Comparison of ENCODE assay signal across 8 mouse cellular contexts in genomic region chr3:88023192-88024074, GRCm38 (mm10). TPM values are rescaled to one million over a fixed set of nuclear protein-coding genes. Genes with fewer than 3 reads are reported as not detected.
A peak's percentile ranks its signal among the peaks of the same experiment; 100 is the strongest.
DNase-seq lines count a peak whose midpoint lies in the region; ATAC-seq lines count a peak whose summit lies in the region.

No protein-coding gene starts in this region.

- no peak for DNase-seq in heart, adult 9 months (ENCODE audit: low spot score in 2 of 2)
- DNase-seq in CD4-positive, CD25-positive, alpha-beta regulatory T cell, adult 2 months (ENCODE audit: low read depth, low spot score), result peak; percentile 26
- peak; percentile 42 for DNase-seq in embryonic facial prominence, embryonic 11.5 days (ENCODE audit: low spot score)
- DNase-seq in midbrain, embryonic 14.5 days, result peak; percentile 66
- DNase-seq in layer of hippocampus, adult 9-10 months (ENCODE audit: low spot score), result no peak
- no peak for DNase-seq in adrenal gland, adult 8-10 months

- ATAC-seq in heart, embryonic 11.5 days (replicated peaks; ENCODE audit: insufficient number of reproducible peaks, low FRiP score, low TSS enrichment), result no peak; the same call in 1 of the 2 replicates
- ATAC-seq in embryonic facial prominence, embryonic 11.5 days (replicated peaks; ENCODE audit: insufficient number of reproducible peaks, low FRiP score, low TSS enrichment, low read depth), result peak; percentile 66
- peak; percentile 41 for ATAC-seq in inflammation-experienced regulatory T-cells, adult 6 months
- peak; percentile 55; the same call in 1 of the 2 replicates for ATAC-seq in midbrain, embryonic 14.5 days (ENCODE audit: low FRiP score, low TSS enrichment)

- H3K9ac ChIP-seq in heart, embryonic 11.5 days (ENCODE audit: low read depth, low read length), result peak overlapping the region; percentile 23; the same call in 1 of the 2 replicates
- peak overlapping the region; percentile 25 for H3K9ac ChIP-seq in embryonic facial prominence, embryonic 11.5 days (replicated peaks; ENCODE audit: low read length)
- H3K9ac ChIP-seq in midbrain, embryonic 14.5 days (replicated peaks; ENCODE audit: low read length), result peak overlapping the region; percentile 51

- H3K36me3 ChIP-seq in heart, embryonic 11.5 days (ENCODE audit: control insufficient read depth, insufficient read depth, low read length), result no peaks in the 10 kb centered on the region
- no peaks in the 10 kb centered on the region for H3K36me3 ChIP-seq in embryonic facial prominence, embryonic 11.5 days (replicated peaks; ENCODE audit: control insufficient read depth, insufficient read depth, low read depth, low read length)
- H3K36me3 ChIP-seq in midbrain, embryonic 14.5 days (ENCODE audit: control insufficient read depth, insufficient read depth, low read length), result no peaks in the 10 kb centered on the region

- H3K4me3 ChIP-seq in heart, embryonic 11.5 days (ENCODE audit: low read depth, low read length), result peak overlapping the region; percentile 46
- H3K4me3 ChIP-seq in embryonic facial prominence, embryonic 11.5 days (ENCODE audit: low read depth, low read length), result peak overlapping the region; percentile 51
- peak overlapping the region; percentile 51 for H3K4me3 ChIP-seq in midbrain, embryonic 14.5 days (replicated peaks; ENCODE audit: low read depth, low read length)

- under 1% methylated on average over 81 of the region's 81 CpGs for WGBS in heart, embryonic 11.5 days (ENCODE audit: insufficient replicate concordance)
- 1% methylated on average over 81 of the region's 81 CpGs for WGBS in embryonic facial prominence, embryonic 11.5 days
- WGBS in midbrain, embryonic 14.5 days, result under 1% methylated on average over 81 of the region's 81 CpGs

- peaks cover 6% of the 10 kb centered on the region; the same call in 1 of the 2 replicates for H3K9me3 ChIP-seq in heart, embryonic 11.5 days (replicated peaks; ENCODE audit: control insufficient read depth, low read length)
- H3K9me3 ChIP-seq in embryonic facial prominence, embryonic 11.5 days (replicated peaks; ENCODE audit: control insufficient read depth, low read length), result no peaks in the 10 kb centered on the region; the same call in 1 of the 2 replicates
- peaks cover 6% of the 10 kb centered on the region; the same call in 1 of the 2 replicates for H3K9me3 ChIP-seq in midbrain, embryonic 14.5 days (ENCODE audit: control insufficient read depth, low read length)

- peaks cover 13% of the 10 kb centered on the region for H3K4me1 ChIP-seq in heart, embryonic 11.5 days (ENCODE audit: control insufficient read depth, insufficient read depth, low read length)
- H3K4me1 ChIP-seq in embryonic facial prominence, embryonic 11.5 days (ENCODE audit: control insufficient read depth, insufficient read depth, low read length), result peaks cover 10% of the 10 kb centered on the region
- peaks cover 16% of the 10 kb centered on the region for H3K4me1 ChIP-seq in midbrain, embryonic 14.5 days (ENCODE audit: control insufficient read depth, insufficient read depth, low read length)

- H3K4me2 ChIP-seq in heart, embryonic 11.5 days, result peak overlapping the region; percentile 82
- H3K4me2 ChIP-seq in embryonic facial prominence, embryonic 11.5 days (ENCODE audit: low read depth, low read length), result peak overlapping the region; percentile 95
- H3K4me2 ChIP-seq in midbrain, embryonic 14.5 days (ENCODE audit: low read length), result peak overlapping the region; percentile 94

- no peak overlapping the region for H3K27ac ChIP-seq in heart, embryonic 11.5 days (ENCODE audit: low read depth, low read length)
- H3K27ac ChIP-seq in embryonic facial prominence, embryonic 11.5 days (replicated peaks; ENCODE audit: low read depth, low read length), result no peak overlapping the region
- no peak overlapping the region for H3K27ac ChIP-seq in midbrain, embryonic 14.5 days (replicated peaks; ENCODE audit: low read depth, low read length)

- peaks cover 75% of the 10 kb centered on the region for H3K27me3 ChIP-seq in heart, embryonic 11.5 days (ENCODE audit: control insufficient read depth, insufficient read depth, low read length)
- H3K27me3 ChIP-seq in embryonic facial prominence, embryonic 11.5 days (ENCODE audit: control insufficient read depth, insufficient read depth, low read length), result peaks cover 44% of the 10 kb centered on the region
- H3K27me3 ChIP-seq in midbrain, embryonic 14.5 days (ENCODE audit: control insufficient read depth, insufficient read depth, low read length), result peaks cover 61% of the 10 kb centered on the region

RNA-seq across cellular contexts. Expression of gene Hapln2, which starts 4.0 kb away (rescaled TPM):
- not detected in 2 replicates for polyA plus RNA-seq in heart, embryonic 11.5 days (2014; fragmentation: Nextera tagmentation; extraction: Ambion mirVana)
- polyA plus RNA-seq in embryonic facial prominence, embryonic 11.5 days (2014; fragmentation: Nextera tagmentation; extraction: Ambion mirVana), result 0.32 TPM in 1 of 2 replicates, not detected in the other
- polyA plus RNA-seq in inflammation-experienced regulatory T-cells, adult 6 months (2017; shearing (Covaris generic)), result not detected
- 0.47 and 0.57 TPM in 2 replicates for polyA plus RNA-seq in midbrain, embryonic 14.5 days (2014; fragmentation: Nextera tagmentation; extraction: Ambion mirVana)
- total RNA-seq in adrenal gland, adult 8-10 months (2022), result not detected

RNA-seq across cellular contexts. Expression of gene Gpatch4, which starts 19.5 kb away (rescaled TPM):
- polyA plus RNA-seq in heart, embryonic 11.5 days (2014; fragmentation: Nextera tagmentation; extraction: Ambion mirVana), result 22.1 and 23.9 TPM in 2 replicates
- polyA plus RNA-seq in embryonic facial prominence, embryonic 11.5 days (2014; fragmentation: Nextera tagmentation; extraction: Ambion mirVana), result 34.7 and 37.8 TPM in 2 replicates
- polyA plus RNA-seq in inflammation-experienced regulatory T-cells, adult 6 months (2017; shearing (Covaris generic)), result 10 to 100 TPM; 20.8 to 37.5 (median 36.6) TPM
- 22.9 and 30.3 TPM in 2 replicates for polyA plus RNA-seq in midbrain, embryonic 14.5 days (2014; fragmentation: Nextera tagmentation; extraction: Ambion mirVana)
- 10 to 100 TPM; 12.9 to 16.6 (median 14.9) TPM for total RNA-seq in adrenal gland, adult 8-10 months (2022)

RNA-seq across cellular contexts. Expression of gene Bcan, which starts 23.4 kb away (rescaled TPM):
- polyA plus RNA-seq in heart, embryonic 11.5 days (2014; fragmentation: Nextera tagmentation; extraction: Ambion mirVana), result not detected in 2 replicates
- 0.06 TPM in 1 of 2 replicates, not detected in the other for polyA plus RNA-seq in embryonic facial prominence, embryonic 11.5 days (2014; fragmentation: Nextera tagmentation; extraction: Ambion mirVana)
- not detected for polyA plus RNA-seq in inflammation-experienced regulatory T-cells, adult 6 months (2017; shearing (Covaris generic))
- 34.3 and 49.7 TPM in 2 replicates for polyA plus RNA-seq in midbrain, embryonic 14.5 days (2014; fragmentation: Nextera tagmentation; extraction: Ambion mirVana)
- 100 to 1,000 TPM in 2 of 4 experiments, 10 to 100 TPM in 2; 83.1 to 117 (median 106) TPM for total RNA-seq in adrenal gland, adult 8-10 months (2022)

RNA-seq across cellular contexts. Expression of gene Naxe, which starts 34.9 kb away (rescaled TPM):
- polyA plus RNA-seq in heart, embryonic 11.5 days (2014; fragmentation: Nextera tagmentation; extraction: Ambion mirVana), result 136 and 149 TPM in 2 replicates
- polyA plus RNA-seq in embryonic facial prominence, embryonic 11.5 days (2014; fragmentation: Nextera tagmentation; extraction: Ambion mirVana), result 157 and 169 TPM in 2 replicates
- 10 to 100 TPM; 68.3 to 75.7 (median 70.3) TPM for polyA plus RNA-seq in inflammation-experienced regulatory T-cells, adult 6 months (2017; shearing (Covaris generic))
- 150 and 172 TPM in 2 replicates for polyA plus RNA-seq in midbrain, embryonic 14.5 days (2014; fragmentation: Nextera tagmentation; extraction: Ambion mirVana)
- 100 to 1,000 TPM; 150 to 161 (median 155) TPM for total RNA-seq in adrenal gland, adult 8-10 months (2022)

RNA-seq across cellular contexts. Expression of gene Nes, which starts 52.6 kb away (rescaled TPM):
- 11.1 and 15.1 TPM in 2 replicates for polyA plus RNA-seq in heart, embryonic 11.5 days (2014; fragmentation: Nextera tagmentation; extraction: Ambion mirVana)
- 15.1 and 16.2 TPM in 2 replicates for polyA plus RNA-seq in embryonic facial prominence, embryonic 11.5 days (2014; fragmentation: Nextera tagmentation; extraction: Ambion mirVana)
- polyA plus RNA-seq in inflammation-experienced regulatory T-cells, adult 6 months (2017; shearing (Covaris generic)), result not detected
- 19.0 and 28.8 TPM in 2 replicates for polyA plus RNA-seq in midbrain, embryonic 14.5 days (2014; fragmentation: Nextera tagmentation; extraction: Ambion mirVana)
- 10 to 100 TPM in 1 of 4 experiments, 1 to 10 TPM in 3; 4.3 to 14.4 (median 6.8) TPM for total RNA-seq in adrenal gland, adult 8-10 months (2022)

Comparison
In these comparisons a context has a peak if more than half of its experiments do, and no peak if none do; other contexts are left out.
1. DNase-seq: peak in CD4-positive, CD25-positive, alpha-beta regulatory T cell, adult 2 months (single experiment), embryonic facial prominence, embryonic 11.5 days (single experiment) and midbrain, embryonic 14.5 days (single experiment); none in heart, adult 9 months (0 of 2), layer of hippocampus, adult 9-10 months (single experiment) and adrenal gland, adult 8-10 months (single experiment).
2. RNA of gene Bcan, which starts 23.4 kb away (polyA plus RNA-seq): 34.3 to 49.7 TPM in midbrain, embryonic 14.5 days; 0.06 TPM in embryonic facial prominence, embryonic 11.5 days, not detected in heart, embryonic 11.5 days and not detected in inflammation-experienced regulatory T-cells, adult 6 months; every median in the first group is over 10 times any median in the second.
3. Peak in every context shown above with its lines, with median percentiles within 50 percentile points of each other: H3K4me2 ChIP-seq, H3K4me3 ChIP-seq and H3K9ac ChIP-seq.